Mouse (Mus musculus): ENCODE data around the gene Hbb-y. TPM values are rescaled to one million over a fixed set of nuclear protein-coding genes. Genes with fewer than 3 reads are reported as not detected.

The Hbb-y gene
- total and polyA plus RNA-seq, 3 experiments = 0.11 TPM; not detected in 2

DNA sequence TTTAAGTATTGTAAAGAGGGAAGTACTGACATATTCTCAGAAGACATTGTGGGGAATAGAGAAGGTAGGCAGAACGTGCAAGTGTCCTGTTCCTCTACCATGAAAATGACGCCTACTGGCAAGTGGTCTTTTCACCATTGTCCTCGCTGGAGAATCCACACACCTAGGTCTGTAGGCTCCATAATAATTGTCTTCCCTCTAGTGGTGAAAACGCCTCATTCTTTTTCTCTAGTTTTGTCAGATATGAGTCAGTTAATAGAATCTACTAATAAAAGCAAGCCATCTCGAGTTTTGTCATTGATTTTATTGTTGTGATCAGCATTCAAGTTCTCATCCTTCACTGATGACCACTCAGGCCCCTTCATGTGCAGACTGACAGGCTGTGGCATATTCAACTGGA, 21.4 kb upstream of the Hbb-y start:
- Histone ChIP-seq H3K4me3 (ENCODE audit: control insufficient read depth in 1 of 2, insufficient read depth in 1 of 2, low read depth in 2 of 2, low read length in 2 of 2) (no peak overlapping the region), H3K27me3 (ENCODE audit: control insufficient read depth in 1 of 2, insufficient read depth in 2 of 2, low read length in 2 of 2) (no peaks in the 10 kb centered on the region), H3K4me1 (ENCODE audit: control insufficient read depth in 1 of 2, insufficient read depth in 2 of 2, low read length in 2 of 2) (peaks cover 13 to 22% of the 10 kb centered on the region in 2 experiments), H3K36me3 (ENCODE audit: control insufficient read depth in 1 of 2, insufficient read depth in 2 of 2, low read length in 2 of 2) (peaks cover 0 to 22% of the 10 kb centered on the region in 2 experiments; a peak in 2 of 4 replicates), H3K79me2 (ENCODE audit: control insufficient read depth, insufficient read depth, low read length, poor library complexity) (no peaks in the 10 kb centered on the region; the same call in 1 of the 2 replicates), H3K9me3 (replicated peaks; ENCODE audit: insufficient read depth, low read length) (no peaks in the 10 kb centered on the region), H3K27ac (ENCODE audit: control insufficient read depth, low read depth, low read length) (no peak overlapping the region), H3K9ac (ENCODE audit: control insufficient read depth, low read depth, low read length, poor library complexity, severe bottlenecking) (no peak overlapping the region)
- no peak for DNase-seq (ENCODE audit: low read depth, low spot score)
- TF ChIP-seq SMC3 (IDR thresholded peaks at IDR 0.05; ENCODE audit: low read depth, low read length) (peak; percentile 33; the same call in 1 of the 2 replicates), RAD21 (IDR thresholded peaks at IDR 0.05; ENCODE audit: low read depth, low read length) (peak; percentile 21), CTCF (IDR thresholded peaks at IDR 0.05 in 2 of 3, conservative IDR thresholded peaks at IDR 0.05 in 1 of 3; ENCODE audit: control insufficient read depth in 1 of 3, insufficient read depth in 1 of 3, low read depth in 2 of 3, low read length in 3 of 3, poor library complexity in 1 of 3, severe bottlenecking in 1 of 3) (peak in 2 of 3 experiments; percentile 9 to 30; a peak in 3 of 6 replicates), GATA1 (IDR thresholded peaks at IDR 0.05; ENCODE audit: low read depth, low read length) (no peak), MYB (IDR thresholded peaks at IDR 0.05; ENCODE audit: low read depth, low read length) (no peak)

GRCm38 (mm10) chr7:103873064-103873463, 20.0 kb upstream of the Hbb-y start:
- Histone ChIP-seq H3K27ac (ENCODE audit: control insufficient read depth, low read depth, low read length) (no peak overlapping the region), H3K27me3 (ENCODE audit: control insufficient read depth in 1 of 2, insufficient read depth in 2 of 2, low read length in 2 of 2) (no peaks in the 10 kb centered on the region), H3K36me3 (ENCODE audit: control insufficient read depth in 1 of 2, insufficient read depth in 2 of 2, low read length in 2 of 2) (peaks cover 0 to 25% of the 10 kb centered on the region in 2 experiments; a peak in 2 of 4 replicates), H3K4me1 (ENCODE audit: control insufficient read depth in 1 of 2, insufficient read depth in 2 of 2, low read length in 2 of 2) (peaks cover 15 to 28% of the 10 kb centered on the region in 2 experiments), H3K4me3 (ENCODE audit: control insufficient read depth in 1 of 2, insufficient read depth in 1 of 2, low read depth in 2 of 2, low read length in 2 of 2) (no peak overlapping the region), H3K79me2 (ENCODE audit: control insufficient read depth, insufficient read depth, low read length, poor library complexity) (no peaks in the 10 kb centered on the region; the same call in 1 of the 2 replicates), H3K9me3 (replicated peaks; ENCODE audit: insufficient read depth, low read length) (no peaks in the 10 kb centered on the region), H3K9ac (ENCODE audit: control insufficient read depth, low read depth, low read length, poor library complexity, severe bottlenecking) (no peak overlapping the region)
- DNase-seq (ENCODE audit: low read depth, low spot score) = peak; percentile 77
- TF ChIP-seq RAD21 (IDR thresholded peaks at IDR 0.05; ENCODE audit: low read depth, low read length) (peak; percentile 76), HCFC1 (IDR thresholded peaks at IDR 0.05; ENCODE audit: low read depth, low read length) (no peak), GABPA (IDR thresholded peaks at IDR 0.05; ENCODE audit: low read depth, low read length) (no peak), MYB (IDR thresholded peaks at IDR 0.05; ENCODE audit: low read depth, low read length) (no peak), JUND (IDR thresholded peaks at IDR 0.05; ENCODE audit: low read depth, low read length) (no peak), GATA1 (IDR thresholded peaks at IDR 0.05; ENCODE audit: low read depth, low read length) (no peak), RCOR1 (IDR thresholded peaks at IDR 0.05; ENCODE audit: low read depth, low read length) (no peak), NELFE (IDR thresholded peaks at IDR 0.05; ENCODE audit: low read depth, low read length) (no peak), CTCF (IDR thresholded peaks at IDR 0.05 in 2 of 3, conservative IDR thresholded peaks at IDR 0.05 in 1 of 3; ENCODE audit: control insufficient read depth in 1 of 3, insufficient read depth in 1 of 3, low read depth in 2 of 3, low read length in 3 of 3, poor library complexity in 1 of 3, severe bottlenecking in 1 of 3) (peak in 2 of 3 experiments; percentile 37 to 58; a peak in 4 of 6 replicates), MYC (IDR thresholded peaks at IDR 0.05; ENCODE audit: low read depth, low read length) (no peak), UBTF (IDR thresholded peaks at IDR 0.05; ENCODE audit: borderline replicate concordance, insufficient read depth, low read depth, low read length) (no peak), ZC3H11A (IDR thresholded peaks at IDR 0.05; ENCODE audit: low read depth, low read length) (peak; percentile 91), ZKSCAN1 (IDR thresholded peaks at IDR 0.05; ENCODE audit: low read depth, low read length) (no peak), ELF1 (IDR thresholded peaks at IDR 0.05; ENCODE audit: low read depth, low read length) (no peak), SMC3 (IDR thresholded peaks at IDR 0.05; ENCODE audit: low read depth, low read length) (peak; percentile 79)

Data from MEL (cell line).